Mouse (Mus musculus): ENCODE results near the gene Rere. TPM values are rescaled to one million over a fixed set of nuclear protein-coding genes. Genes with fewer than 3 reads are reported as not detected.

Rere gene
- polyA plus RNA-seq, 1 experiment from 2014 or later: 16.0 TPM

- no peak for DNase-seq (ENCODE audit: low spot score)
- 73% methylated on average over 2 of the region's 2 CpGs for WGBS
These were observed 44.6 kb downstream of the Rere start for GRCm38 (mm10) chr4:150326005-150326404.

DNA sequence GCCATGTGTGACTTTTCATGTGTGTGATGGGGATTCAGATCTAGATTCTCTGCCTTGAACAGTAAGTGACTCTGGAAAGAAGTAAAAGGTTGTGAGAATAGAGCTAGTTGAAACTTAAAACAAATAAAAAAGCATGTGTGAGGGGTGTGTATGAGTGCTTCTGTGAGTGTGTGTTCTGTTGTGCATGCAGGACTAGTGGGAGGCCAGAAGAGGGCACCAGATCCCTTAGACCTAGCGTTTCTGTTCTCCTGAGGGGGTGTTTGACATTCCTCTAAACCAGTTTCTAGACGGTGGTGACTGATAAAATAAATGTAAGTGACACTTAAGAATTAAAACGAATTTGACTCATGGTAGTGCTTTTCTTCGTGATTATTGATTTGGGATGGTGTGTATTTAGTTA is 46.0 kb downstream of the Rere start:
- no peaks in the 10 kb centered on the region for H3K27me3 ChIP-seq (replicated peaks; ENCODE audit: insufficient read depth, low read length)
- no peaks in the 10 kb centered on the region for H3K9me3 ChIP-seq (ENCODE audit: low read length)
- 59% methylated on average over 4 of the region's 4 CpGs for WGBS
- no peaks in the 10 kb centered on the region for H3K4me1 ChIP-seq (ENCODE audit: insufficient read depth, low read depth, low read length)
- H3K36me3 ChIP-seq (ENCODE audit: insufficient read depth, low read length): no peaks in the 10 kb centered on the region
- no peak overlapping the region for H3K9ac ChIP-seq (replicated peaks; ENCODE audit: low read depth)
- peak; percentile 30 for DNase-seq (ENCODE audit: low spot score)
- H3K4me2 ChIP-seq (replicated peaks; ENCODE audit: low read depth, low read length): no peak overlapping the region
- TF ChIP-seq CTCF (IDR thresholded peaks at IDR 0.05) (peak; percentile 58), EP300 (IDR thresholded peaks at IDR 0.05) (no peak)
- no peak overlapping the region for H3K27ac ChIP-seq (ENCODE audit: low read length)
- ATAC-seq: no peak
- H3K4me3 ChIP-seq (ENCODE audit: low read depth, low read length): no peak overlapping the region

More at GRCm38 (mm10) chr4:150326005-150326404, 44.6 kb downstream of the Rere start:
- Histone ChIP-seq H3K4me2 (replicated peaks; ENCODE audit: low read depth, low read length) (no peak overlapping the region), H3K4me1 (ENCODE audit: insufficient read depth, low read depth, low read length) (no peaks in the 10 kb centered on the region), H3K36me3 (ENCODE audit: insufficient read depth, low read length) (no peaks in the 10 kb centered on the region), H3K27me3 (replicated peaks; ENCODE audit: insufficient read depth, low read length) (no peaks in the 10 kb centered on the region), H3K4me3 (ENCODE audit: low read depth, low read length) (no peak overlapping the region), H3K9me3 (ENCODE audit: low read length) (no peaks in the 10 kb centered on the region), H3K9ac (replicated peaks; ENCODE audit: low read depth) (no peak overlapping the region), H3K27ac (ENCODE audit: low read length) (no peak overlapping the region)
- ATAC-seq: no peak
- TF ChIP-seq EP300 (IDR thresholded peaks at IDR 0.05) (no peak), CTCF (IDR thresholded peaks at IDR 0.05) (no peak)

DNA sequence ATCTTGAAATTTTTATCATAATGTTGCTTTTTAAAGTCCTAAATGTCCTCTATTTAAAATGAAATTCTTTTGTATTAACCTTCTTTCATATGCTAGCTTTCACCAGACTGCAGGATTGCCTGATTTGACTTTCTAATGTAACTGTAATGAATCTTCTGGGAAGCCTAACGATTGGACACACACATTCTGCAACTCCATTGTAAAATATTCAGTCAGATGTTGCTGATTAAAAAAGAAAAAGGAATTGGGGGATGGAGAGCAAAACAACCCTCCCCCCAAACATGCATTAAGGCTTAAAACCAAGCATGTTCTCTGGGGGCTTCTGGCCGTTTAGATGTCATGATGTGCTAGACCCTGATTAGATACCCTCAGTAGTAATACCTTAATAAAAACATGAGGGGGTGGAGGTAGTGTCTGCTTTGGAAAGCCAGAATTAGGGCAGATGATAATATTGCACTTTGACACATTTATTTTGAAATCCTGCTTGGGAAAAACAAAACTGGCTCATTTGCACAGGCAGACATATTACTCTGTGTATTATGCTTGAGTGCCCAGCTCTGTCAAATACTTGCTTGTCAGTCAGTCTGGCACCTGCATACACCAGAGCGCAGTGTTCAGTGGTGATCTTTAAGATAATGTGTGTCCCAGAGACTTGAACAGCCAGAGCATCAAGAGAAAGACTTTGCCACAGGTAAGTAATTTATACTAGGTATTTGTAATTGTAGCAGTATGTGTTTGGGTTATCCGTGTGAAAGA is 52.7 kb downstream of the Rere start:
- Histone ChIP-seq H3K36me3 (ENCODE audit: insufficient read depth, low read length) (no peaks in the 10 kb centered on the region), H3K27ac (ENCODE audit: low read length) (no peak overlapping the region), H3K4me2 (replicated peaks; ENCODE audit: low read depth, low read length) (no peak overlapping the region), H3K9me3 (ENCODE audit: low read length) (no peaks in the 10 kb centered on the region), H3K4me3 (ENCODE audit: low read depth, low read length) (no peak overlapping the region), H3K27me3 (replicated peaks; ENCODE audit: insufficient read depth, low read length) (no peaks in the 10 kb centered on the region), H3K4me1 (ENCODE audit: insufficient read depth, low read depth, low read length) (no peaks in the 10 kb centered on the region), H3K9ac (replicated peaks; ENCODE audit: low read depth) (no peak overlapping the region)
- DNase-seq (ENCODE audit: low spot score): no peak
- no peak for TF ChIP-seq EP300 (IDR thresholded peaks at IDR 0.05)
- TF ChIP-seq CTCF (IDR thresholded peaks at IDR 0.05): no peak
- ATAC-seq: no peak
- 84% methylated on average over 4 of the region's 4 CpGs for WGBS

DNA sequence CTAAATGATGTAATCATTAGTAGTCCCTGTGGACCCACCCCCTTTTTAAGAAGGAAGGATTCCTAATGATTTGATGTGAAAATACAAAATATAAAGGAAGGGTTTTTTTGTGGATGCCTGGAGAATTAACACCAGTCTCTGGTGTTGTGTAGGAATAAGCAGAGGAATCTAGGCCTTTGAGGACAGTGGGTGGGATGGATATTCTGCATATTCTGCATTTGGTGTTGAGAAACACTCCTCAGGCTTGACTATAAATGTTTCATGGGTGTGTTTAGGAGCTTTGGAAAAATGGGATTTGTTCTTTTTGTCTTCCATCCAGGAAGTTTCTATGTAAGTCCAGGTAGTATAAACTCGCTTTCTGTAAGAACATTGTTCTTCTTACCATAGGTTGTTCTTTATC is 55.8 kb downstream of the Rere start:
- Histone ChIP-seq H3K9me3 (ENCODE audit: low read length) (no peaks in the 10 kb centered on the region), H3K4me3 (ENCODE audit: low read depth, low read length) (no peak overlapping the region), H3K9ac (replicated peaks; ENCODE audit: low read depth) (no peak overlapping the region), H3K36me3 (ENCODE audit: insufficient read depth, low read length) (no peaks in the 10 kb centered on the region), H3K4me2 (replicated peaks; ENCODE audit: low read depth, low read length) (no peak overlapping the region), H3K4me1 (ENCODE audit: insufficient read depth, low read depth, low read length) (no peaks in the 10 kb centered on the region), H3K27ac (ENCODE audit: low read length) (no peak overlapping the region), H3K27me3 (replicated peaks; ENCODE audit: insufficient read depth, low read length) (no peaks in the 10 kb centered on the region)
- TF ChIP-seq CTCF (IDR thresholded peaks at IDR 0.05) (no peak), EP300 (IDR thresholded peaks at IDR 0.05) (no peak)
- ATAC-seq (no peak), DNase-seq (ENCODE audit: low spot score) (no peak)
- 91% methylated on average over 1 of the region's 1 CpGs for WGBS

GRCm38 (mm10) chr4:150338906-150339650 is 57.6 kb downstream of the Rere start:
- TF ChIP-seq EP300 (IDR thresholded peaks at IDR 0.05) (no peak), CTCF (IDR thresholded peaks at IDR 0.05) (no peak)
- Histone ChIP-seq H3K36me3 (ENCODE audit: insufficient read depth, low read length) (no peaks in the 10 kb centered on the region), H3K27ac (ENCODE audit: low read length) (no peak overlapping the region), H3K4me3 (ENCODE audit: low read depth, low read length) (no peak overlapping the region), H3K4me2 (replicated peaks; ENCODE audit: low read depth, low read length) (no peak overlapping the region), H3K27me3 (replicated peaks; ENCODE audit: insufficient read depth, low read length) (no peaks in the 10 kb centered on the region), H3K4me1 (ENCODE audit: insufficient read depth, low read depth, low read length) (no peaks in the 10 kb centered on the region), H3K9ac (replicated peaks; ENCODE audit: low read depth) (no peak overlapping the region), H3K9me3 (ENCODE audit: low read length) (no peaks in the 10 kb centered on the region)
- ATAC-seq (no peak), DNase-seq (ENCODE audit: low spot score) (no peak)
- 66% methylated on average over 8 of the region's 8 CpGs for WGBS

- Histone ChIP-seq H3K4me2 (replicated peaks; ENCODE audit: low read depth, low read length) (no peak overlapping the region), H3K4me1 (ENCODE audit: insufficient read depth, low read depth, low read length) (no peaks in the 10 kb centered on the region), H3K27ac (ENCODE audit: low read length) (no peak overlapping the region), H3K9me3 (ENCODE audit: low read length) (no peaks in the 10 kb centered on the region), H3K9ac (replicated peaks; ENCODE audit: low read depth) (no peak overlapping the region), H3K27me3 (replicated peaks; ENCODE audit: insufficient read depth, low read length) (no peaks in the 10 kb centered on the region), H3K4me3 (ENCODE audit: low read depth, low read length) (no peak overlapping the region), H3K36me3 (ENCODE audit: insufficient read depth, low read length) (no peaks in the 10 kb centered on the region)
- no peak for ATAC-seq
- no peak for DNase-seq (ENCODE audit: low spot score)
- 79% methylated on average over 6 of the region's 6 CpGs for WGBS
- no peak for TF ChIP-seq CTCF (IDR thresholded peaks at IDR 0.05)
- TF ChIP-seq EP300 (IDR thresholded peaks at IDR 0.05): no peak
These were observed 59.5 kb downstream of the Rere start for GRCm38 (mm10) chr4:150340796-150341525.

Data from lung, postnatal 0 days (tissue).